Mouse (Mus musculus): ENCODE results near the gene Olfr1234. TPM values are rescaled to one million over a fixed set of nuclear protein-coding genes. Genes with fewer than 3 reads are reported as not detected.

The Olfr1234 gene
- total RNA-seq (2023) = not detected

DNA sequence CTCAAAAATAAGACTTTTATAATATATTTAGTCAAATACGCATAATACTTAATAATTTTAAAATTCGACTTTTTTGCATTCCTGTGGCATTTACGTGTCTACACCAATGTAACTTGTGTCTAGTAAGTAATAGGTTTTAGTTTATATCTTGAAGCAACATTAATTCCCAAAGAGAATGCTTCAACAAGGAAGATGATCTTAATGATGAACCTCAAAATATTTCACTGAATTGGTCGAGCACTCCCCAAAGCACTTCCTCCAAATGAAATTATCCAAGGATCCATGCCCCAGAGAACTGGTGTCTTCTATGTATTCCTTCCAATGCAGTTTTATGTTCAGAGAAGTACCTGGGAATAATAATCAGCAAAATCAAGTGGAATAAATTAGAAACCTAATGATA lies at the start of gene Olfr1234:
Gene Olfr1234, minus strand, starts transcription at position 101 of the 400 bp plus-strand sequence.

DNA sequence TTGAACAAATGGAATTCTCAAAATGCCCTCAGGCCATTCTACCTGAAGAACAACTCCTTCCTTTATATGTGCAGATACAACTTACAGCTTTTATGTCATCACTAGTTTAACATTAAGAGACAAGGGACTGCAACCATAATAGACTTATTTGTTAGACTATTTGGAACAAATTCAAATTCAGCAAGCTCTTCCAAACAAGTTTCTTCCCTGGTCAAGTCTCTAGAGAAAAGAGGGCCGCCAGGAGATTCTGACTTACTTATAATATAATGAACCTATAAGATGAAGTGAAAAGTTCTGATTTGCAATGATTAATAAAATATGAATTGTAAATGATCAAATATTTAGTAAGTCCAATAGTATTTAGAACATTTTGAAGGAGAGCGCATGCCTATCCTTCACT lies 44.9 kb upstream of the Olfr1234 start, which contains the start of gene Olfr1238:
Gene Olfr1238, minus strand, starts transcription at position 101 of the 400 bp plus-strand sequence.

DNA sequence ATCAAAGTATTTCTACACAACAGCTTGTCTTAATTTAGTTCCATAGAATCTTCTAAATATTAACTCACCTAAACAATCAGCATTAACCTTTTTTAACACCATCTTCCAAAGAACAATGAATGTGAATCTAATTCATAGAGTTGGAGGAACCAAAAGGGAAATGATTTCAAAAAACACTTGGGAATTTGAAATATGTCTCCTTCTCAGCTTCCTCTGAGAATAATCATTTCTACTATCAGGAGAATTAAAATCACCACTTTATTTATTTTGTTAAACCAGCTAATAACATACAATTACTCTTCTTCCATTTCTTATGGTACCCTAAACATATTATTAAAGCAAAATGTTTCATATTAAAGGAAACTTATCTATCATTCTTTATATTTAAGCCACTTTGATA lies 22.4 kb downstream of the Olfr1234 start, which contains the start of gene Olfr1233:
Gene Olfr1233, minus strand, starts transcription at position 101 of the 400 bp plus-strand sequence.

DNA sequence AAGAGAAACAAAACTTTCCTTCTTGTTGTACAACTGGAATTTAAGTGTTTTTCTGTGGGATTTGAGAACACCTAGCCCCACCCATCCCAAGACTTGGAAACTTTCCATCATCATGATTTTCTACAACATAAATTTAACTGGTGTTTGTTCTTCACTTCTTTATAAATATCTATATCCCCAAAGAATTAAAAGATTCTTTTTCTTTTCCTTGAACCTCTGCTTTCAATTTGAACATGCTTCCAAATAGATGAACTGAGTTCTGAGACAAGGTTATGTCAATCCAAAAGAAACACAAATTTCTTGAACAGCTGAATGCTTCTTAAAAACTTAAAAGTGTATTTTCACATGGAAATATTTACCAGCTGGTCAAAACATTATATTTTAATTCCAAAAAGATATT lies 35.1 kb downstream of the Olfr1234 start, which contains the start of gene Olfr1232:
Gene Olfr1232, minus strand, starts transcription at position 101 of the 400 bp plus-strand sequence.

Other genes starting within 250 kb of the Olfr1234 start
- gene Olfr1221, start 247.6 kb downstream of the Olfr1234 start, total RNA-seq (2023) = not detected
- gene Olfr1222, start 231.8 kb downstream of the Olfr1234 start, total RNA-seq (2023) = not detected
- gene Olfr1223, start 213.3 kb downstream of the Olfr1234 start, total RNA-seq (2023) = not detected
- not detected for gene Olfr1224-ps1, start 200.8 kb downstream of the Olfr1234 start, total RNA-seq (2023)
- gene Olfr1225, start 190.2 kb downstream of the Olfr1234 start, total RNA-seq (2023) = not detected
- gene Olfr1226, start 164.8 kb downstream of the Olfr1234 start, total RNA-seq (2023) = not detected
- not detected for gene Olfr1228, start 110.8 kb downstream of the Olfr1234 start, total RNA-seq (2023)
- not detected for gene Olfr1229, start 76.9 kb downstream of the Olfr1234 start, total RNA-seq (2023)
- gene Olfr1230, start 67.6 kb downstream of the Olfr1234 start, total RNA-seq (2023) = not detected
- not detected for gene Olfr1231, start 57.8 kb downstream of the Olfr1234 start, total RNA-seq (2023)
- gene Olfr1232, start 35.2 kb downstream of the Olfr1234 start, total RNA-seq (2023) = not detected
- not detected for gene Olfr1233, start 22.5 kb downstream of the Olfr1234 start, total RNA-seq (2023)
- gene Olfr1238, start 44.8 kb upstream of the Olfr1234 start, total RNA-seq (2023) = not detected
- gene Olfr1239, start 55.5 kb upstream of the Olfr1234 start, total RNA-seq (2023) = not detected
- gene Olfr1240, start 78.1 kb upstream of the Olfr1234 start, total RNA-seq (2023) = not detected
- gene Olfr1241, start 122.3 kb upstream of the Olfr1234 start, total RNA-seq (2023) = not detected
- not detected for gene Olfr1242, start 133.5 kb upstream of the Olfr1234 start, total RNA-seq (2023)
- not detected for gene Olfr1243, start 166.6 kb upstream of the Olfr1234 start, total RNA-seq (2023)
- gene Olfr1245, start 213.6 kb upstream of the Olfr1234 start, total RNA-seq (2023) = not detected
- gene Olfr1246, start 228.3 kb upstream of the Olfr1234 start, total RNA-seq (2023) = not detected
- gene Olfr1247, start 249.3 kb upstream of the Olfr1234 start, total RNA-seq (2023) = not detected